Mouse (Mus musculus) embryonic fibroblast, embryonic 13.5 days (primary cell): ENCODE results near the gene Arel1. TPM values are rescaled to one million over a fixed set of nuclear protein-coding genes. Genes with fewer than 3 reads are reported as not detected.

Experiments used
- H3K27ac ChIP-seq: 2 replicates; pipeline ENCODE4 v1.5.1; 2012; ENCODE audit warnings: low read length, control low read depth, inconsistent platforms; ENCODE audit not compliant: insufficient read depth
- H3K4me1 ChIP-seq: 2 replicates; pipeline ENCODE4 v1.6.1; 2011; ENCODE audit warnings: low read length; ENCODE audit not compliant: control insufficient read depth, insufficient read depth
- H3K4me3 ChIP-seq: 2 replicates; pipeline ENCODE4 v1.5.1; 2011; ENCODE audit warnings: mild to moderate bottlenecking, control low read depth, low read length; ENCODE audit not compliant: insufficient read depth
- CTCF ChIP-seq: IDR thresholded peaks from 2 replicates; pipeline ENCODE4 v1.5.1; 2011; ENCODE audit warnings: mild to moderate bottlenecking, control low read depth, low read length, moderate library complexity, borderline replicate concordance; ENCODE audit not compliant: insufficient read depth
- POLR2A ChIP-seq: IDR thresholded peaks from 2 replicates; pipeline ENCODE4 v1.6.1; 2011; ENCODE audit warnings: low read depth, mild to moderate bottlenecking, control low read depth, low read length, moderate library complexity
- polyA plus RNA-seq: library from polyadenylated mRNA; stranded (reverse); fragments of >200 nt; gene quantifications from 2 replicates; pipeline ENCODE4 v1.2.4, GENCODE M21; 2011; ENCODE audit warnings: low read depth; ENCODE audit not compliant: missing spikeins, insufficient read length

Gene Arel1
- polyA plus RNA-seq, 1 experiment: 29.0 TPM

DNA sequence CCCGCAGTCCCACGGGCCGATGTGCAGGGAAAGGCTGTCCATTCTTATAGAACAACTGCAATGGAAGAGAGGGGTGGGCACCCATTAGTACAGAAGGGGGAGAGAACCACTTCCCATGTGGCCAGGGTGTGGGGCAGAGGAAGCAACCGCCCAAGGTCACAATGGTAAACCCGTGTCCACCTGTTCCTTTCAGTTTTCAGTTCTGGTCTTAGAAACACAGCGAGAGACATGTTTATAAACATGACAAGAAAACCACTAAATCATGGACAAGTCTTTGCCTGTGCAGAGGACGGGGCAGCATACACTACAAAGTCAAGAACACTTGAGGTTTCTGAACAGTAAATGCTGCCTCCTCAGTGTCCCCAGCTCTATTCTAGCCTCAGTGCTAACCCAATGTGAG, 30.4 kb downstream of the Arel1 start:
- Histone ChIP-seq H3K4me3 (no peak overlapping the region), H3K4me1 (no peaks in the 10 kb centered on the region), H3K27ac (no peak overlapping the region)
- TF ChIP-seq CTCF (no peak), POLR2A (no peak)

DNA sequence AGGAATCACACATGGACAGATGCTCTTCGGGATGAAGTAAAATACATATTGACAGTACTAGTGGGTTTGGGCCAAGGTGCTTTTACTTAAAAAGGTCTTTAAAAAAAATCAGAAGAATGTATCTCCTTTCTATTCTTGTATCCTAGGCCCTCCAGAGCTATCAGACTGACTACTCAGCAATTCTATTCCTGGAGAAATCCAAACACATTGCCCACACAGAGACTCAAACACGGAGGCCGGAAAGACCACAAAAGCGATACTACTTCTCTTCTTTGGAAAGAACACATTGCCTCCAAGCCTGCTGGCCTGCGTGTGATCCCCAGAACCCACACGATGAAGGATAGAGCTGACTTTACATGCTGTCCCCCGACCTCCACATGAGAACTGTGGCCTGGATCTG, 31.6 kb downstream of the Arel1 start:
- H3K4me1 ChIP-seq: no peaks in the 10 kb centered on the region
- no peak overlapping the region for H3K4me3 ChIP-seq
- no peak overlapping the region for H3K27ac ChIP-seq
- TF ChIP-seq CTCF (no peak), POLR2A (no peak)

DNA sequence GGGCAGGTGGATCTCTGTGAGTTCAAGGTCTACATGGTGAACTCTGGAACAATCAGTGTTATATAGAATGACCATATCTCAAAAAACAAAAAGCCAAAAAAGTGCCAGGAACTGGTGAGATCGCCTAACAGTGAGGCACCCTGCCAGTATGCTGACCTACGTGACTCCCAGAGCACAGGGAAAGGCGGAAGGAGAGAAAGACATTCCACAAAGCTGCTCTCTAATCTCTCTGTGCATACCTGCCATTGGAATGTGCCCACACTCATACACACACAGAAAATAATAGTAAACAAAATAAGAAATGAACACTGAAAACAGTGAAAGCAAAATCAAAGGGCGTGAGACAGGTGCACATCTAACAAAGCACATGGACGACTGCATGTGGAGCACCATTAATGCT, 35.4 kb downstream of the Arel1 start:
- TF ChIP-seq POLR2A (no peak), CTCF (no peak)

DNA sequence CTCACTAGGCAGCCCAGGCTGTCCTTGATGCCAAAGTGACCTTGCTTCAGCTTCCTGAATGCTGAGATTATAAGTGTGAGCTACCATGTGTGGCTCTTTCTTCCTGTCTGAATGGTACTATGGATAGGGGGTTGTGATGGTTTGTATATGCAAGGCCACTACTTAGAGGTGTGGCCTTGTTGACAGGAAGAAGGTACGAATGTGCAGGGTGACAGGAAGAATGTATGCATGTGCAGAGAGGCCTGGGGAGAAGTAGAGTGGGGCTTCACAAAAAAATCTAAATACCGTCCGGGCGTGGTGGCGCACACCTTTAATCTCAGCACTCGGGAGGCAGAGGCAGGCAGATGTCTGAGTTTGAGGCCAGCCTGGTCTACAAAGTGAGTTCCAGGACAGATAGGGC, 38.5 kb downstream of the Arel1 start:
- Histone ChIP-seq H3K4me1 (no peaks in the 10 kb centered on the region), H3K4me3 (no peak overlapping the region), H3K27ac (no peak overlapping the region)
- TF ChIP-seq POLR2A (no peak), CTCF (no peak)

More for the DNA sequence above, 35.4 kb downstream of the Arel1 start:
- Histone ChIP-seq H3K4me3 (no peak overlapping the region), H3K4me1 (no peaks in the 10 kb centered on the region), H3K27ac (no peak overlapping the region)

DNA sequence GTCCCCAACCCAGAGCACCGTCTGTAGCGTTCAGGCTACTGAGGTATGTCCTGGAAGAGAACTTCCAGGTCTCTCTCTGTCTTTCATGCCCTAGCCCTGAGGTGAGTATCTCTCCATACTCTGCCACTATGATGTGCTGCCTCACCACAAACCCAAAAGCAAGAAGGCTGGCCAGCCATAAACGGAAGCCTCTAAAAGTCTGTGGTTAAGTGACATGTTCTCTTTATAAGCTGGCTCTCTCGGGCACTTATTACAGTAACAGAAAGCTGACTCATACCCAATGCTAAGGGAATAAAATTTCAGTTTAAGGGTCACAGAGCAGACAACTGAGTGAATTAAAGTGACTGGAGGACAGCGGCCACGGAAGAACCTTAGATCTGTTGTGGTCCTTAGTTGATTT, 44.2 kb downstream of the Arel1 start:
- TF ChIP-seq POLR2A (no peak), CTCF (no peak)
- no peak overlapping the region; the same call in 1 of the 2 replicates for H3K27ac ChIP-seq
- H3K4me1 ChIP-seq: no peaks in the 10 kb centered on the region
- no peak overlapping the region for H3K4me3 ChIP-seq

DNA sequence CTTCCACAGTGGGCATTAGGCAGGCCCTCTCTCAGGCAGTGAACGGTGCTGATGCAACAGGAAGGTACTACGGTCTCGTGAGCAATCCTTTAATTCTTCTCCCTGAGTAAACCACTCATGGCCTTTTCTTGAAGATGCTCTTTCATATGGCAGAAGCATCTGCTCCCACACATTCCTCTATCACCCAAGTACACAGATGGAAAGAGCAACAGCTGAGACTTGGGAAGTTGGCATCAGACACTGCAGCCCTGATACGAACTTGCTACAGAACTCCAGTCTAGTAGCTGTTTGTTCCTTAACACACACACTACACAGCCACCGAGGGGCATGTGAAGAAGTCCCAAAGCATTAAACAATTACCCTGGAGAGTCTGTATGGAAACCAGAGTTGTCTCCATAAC, 46.4 kb downstream of the Arel1 start:
- no peak for TF ChIP-seq CTCF
- TF ChIP-seq POLR2A: no peak
- Histone ChIP-seq H3K27ac (no peak overlapping the region), H3K4me1 (peaks cover 2% of the 10 kb centered on the region; the same call in 1 of the 2 replicates), H3K4me3 (no peak overlapping the region)

DNA sequence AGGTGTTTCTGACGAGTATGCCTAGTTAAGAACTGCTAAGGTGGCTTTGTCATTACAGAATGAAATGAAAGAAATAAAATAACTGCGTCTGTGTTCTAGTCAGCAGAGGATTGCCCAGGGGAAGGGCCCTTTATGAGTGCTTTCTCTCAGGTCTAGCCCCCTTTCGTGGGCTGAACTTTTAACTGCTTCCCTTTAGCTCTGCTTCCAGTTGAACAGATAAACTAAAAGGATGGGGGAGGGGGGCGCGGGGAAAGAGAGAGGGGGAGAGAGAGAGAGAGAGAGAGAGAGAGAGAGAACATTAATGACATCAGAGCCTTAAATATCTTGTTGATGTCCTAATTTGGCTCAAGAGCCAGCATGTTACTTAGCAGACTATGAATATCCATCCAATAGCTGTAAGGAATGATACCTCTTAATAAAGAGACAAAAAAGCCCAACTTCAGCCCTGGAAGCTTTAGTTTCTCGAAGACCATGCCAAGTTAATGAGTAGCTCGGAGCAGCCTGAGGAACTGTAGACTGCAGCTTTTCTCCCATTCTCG, 48.8 kb downstream of the Arel1 start:
- Histone ChIP-seq H3K27ac (no peak overlapping the region), H3K4me3 (no peak overlapping the region), H3K4me1 (peaks cover 2% of the 10 kb centered on the region; the same call in 1 of the 2 replicates)
- no peak for TF ChIP-seq CTCF
- TF ChIP-seq POLR2A: no peak

DNA sequence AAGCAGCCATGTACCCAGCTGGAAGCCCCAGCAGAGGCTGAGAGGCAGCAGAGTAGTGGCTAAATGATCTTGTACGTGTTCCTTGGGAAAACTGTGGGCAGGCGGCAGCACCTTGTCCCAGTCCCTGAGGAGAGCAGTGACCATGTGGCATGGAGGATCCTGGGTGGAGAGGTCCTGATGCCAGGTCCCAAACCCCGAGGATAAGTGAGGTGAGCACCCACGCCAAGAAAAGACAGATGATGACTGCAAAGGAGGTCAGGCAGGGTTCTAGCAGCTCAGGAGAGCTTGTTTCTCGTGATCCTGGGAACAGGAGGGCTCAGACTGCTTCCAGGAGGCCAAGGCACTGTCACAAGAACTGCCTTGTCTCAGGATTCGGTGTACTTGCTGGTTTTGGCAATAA, 51.9 kb downstream of the Arel1 start:
- TF ChIP-seq POLR2A: no peak
- no peak for TF ChIP-seq CTCF
- Histone ChIP-seq H3K4me3 (no peak overlapping the region), H3K4me1 (peaks cover 6% of the 10 kb centered on the region; the same call in 1 of the 2 replicates), H3K27ac (peak overlapping the region; percentile 27; the same call in 1 of the 2 replicates)

DNA sequence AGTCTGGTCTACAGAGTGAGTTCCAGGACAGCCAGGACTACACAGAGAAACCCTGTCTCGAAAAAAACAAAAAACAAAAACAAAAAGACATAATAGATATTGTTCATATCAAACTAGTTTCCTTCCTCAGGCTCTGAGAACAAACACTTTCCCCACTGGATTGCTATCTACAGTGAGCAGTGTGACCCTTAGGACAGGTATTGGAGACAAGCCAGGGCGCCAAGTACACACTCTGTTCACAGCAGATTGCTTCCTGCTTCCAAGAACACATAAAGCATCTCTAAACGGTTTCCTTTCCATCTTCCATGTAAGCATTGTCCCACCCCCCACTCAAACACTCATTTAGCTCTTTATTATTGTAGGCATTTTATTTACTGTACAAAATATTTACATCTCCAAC, 52.9 kb downstream of the Arel1 start:
- Histone ChIP-seq H3K27ac (no peak overlapping the region), H3K4me3 (no peak overlapping the region), H3K4me1 (peaks cover 8% of the 10 kb centered on the region; the same call in 1 of the 2 replicates)
- TF ChIP-seq CTCF (no peak), POLR2A (no peak)

DNA sequence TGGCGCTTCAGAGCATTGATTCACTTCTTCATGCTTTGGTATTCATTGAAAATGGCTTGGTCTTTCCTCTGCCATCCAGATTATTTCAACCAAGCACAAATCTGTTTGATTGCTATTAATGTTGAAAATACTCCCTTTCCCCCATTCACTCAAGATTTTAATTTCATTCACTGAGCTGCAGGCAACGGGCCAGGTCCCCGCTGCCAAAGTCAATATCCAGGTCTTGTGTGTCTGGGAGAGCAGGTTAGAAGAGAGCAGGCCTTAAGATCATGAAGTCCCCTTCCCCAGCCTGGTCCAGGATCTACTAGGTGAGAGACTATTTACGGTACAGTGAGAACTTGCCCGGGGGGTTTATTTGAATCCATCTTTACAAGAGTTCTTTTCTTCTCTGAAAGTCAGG, 55.7 kb downstream of the Arel1 start:
- H3K4me3 ChIP-seq: no peak overlapping the region
- H3K4me1 ChIP-seq: peaks cover 7% of the 10 kb centered on the region; the same call in 1 of the 2 replicates
- no peak overlapping the region for H3K27ac ChIP-seq
- TF ChIP-seq POLR2A: no peak
- no peak for TF ChIP-seq CTCF
